Mouse (Mus musculus): ENCODE measurements around the gene Nxpe4. TPM values are rescaled to one million over a fixed set of nuclear protein-coding genes. Genes with fewer than 3 reads are reported as not detected.
A peak's percentile ranks its signal among the peaks of the same experiment; 100 is the strongest.

Gene Nxpe4
- total and polyA plus RNA-seq, 3 experiments, result 9.2 to 14.9 TPM; not detected in 1

DNA sequence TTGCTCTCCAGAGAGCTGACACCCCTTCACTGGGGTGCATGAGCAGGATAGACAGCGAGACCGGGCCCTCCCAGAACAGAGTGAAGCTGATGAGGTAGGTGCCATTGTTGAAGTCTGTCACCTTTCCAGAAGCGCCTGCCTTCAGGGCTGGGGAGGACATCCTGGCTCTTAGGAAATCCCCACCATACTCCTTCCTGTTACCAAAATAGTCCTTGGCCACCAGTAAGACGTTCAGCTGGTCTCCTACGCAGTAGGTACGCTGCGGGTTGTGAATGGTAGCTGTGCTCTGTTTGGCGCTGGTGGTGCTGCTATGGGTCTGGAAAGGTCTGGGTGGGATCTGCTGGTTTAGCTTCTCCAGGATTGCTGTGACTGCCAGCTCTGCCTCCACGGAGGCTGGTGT is 164.5 kb downstream of the Nxpe4 start:
- Histone ChIP-seq H3K9me3 (replicated peaks; ENCODE audit: insufficient read depth, low read length) (no peaks in the 10 kb centered on the region), H3K27me3 (ENCODE audit: control insufficient read depth in 1 of 2, insufficient read depth in 2 of 2, low read length in 2 of 2) (no peaks in the 10 kb centered on the region), H3K4me1 (ENCODE audit: control insufficient read depth in 1 of 2, insufficient read depth in 2 of 2, low read length in 2 of 2) (no peaks in the 10 kb centered on the region), H3K27ac (ENCODE audit: control insufficient read depth, low read depth, low read length) (no peak overlapping the region), H3K4me3 (ENCODE audit: control insufficient read depth in 1 of 2, insufficient read depth in 1 of 2, low read depth in 2 of 2, low read length in 2 of 2) (no peak overlapping the region), H3K79me2 (ENCODE audit: control insufficient read depth, insufficient read depth, low read length, poor library complexity) (no peaks in the 10 kb centered on the region), H3K36me3 (ENCODE audit: control insufficient read depth in 1 of 2, insufficient read depth in 2 of 2, low read length in 2 of 2) (no peaks in the 10 kb centered on the region), H3K9ac (ENCODE audit: control insufficient read depth, low read depth, low read length, poor library complexity, severe bottlenecking) (no peak overlapping the region)
- TF ChIP-seq GABPA (IDR thresholded peaks at IDR 0.05; ENCODE audit: low read depth, low read length) (no peak), EP300 (IDR thresholded peaks at IDR 0.05; ENCODE audit: low read depth in 1 of 2, low read length in 2 of 2) (no peak), UBTF (IDR thresholded peaks at IDR 0.05; ENCODE audit: borderline replicate concordance, insufficient read depth, low read depth, low read length) (no peak), ETS1 (IDR thresholded peaks at IDR 0.05; ENCODE audit: low read depth, low read length) (no peak), JUND (IDR thresholded peaks at IDR 0.05; ENCODE audit: low read depth, low read length) (no peak), CHD1 (IDR thresholded peaks at IDR 0.05; ENCODE audit: low read depth, low read length) (no peak), NRF1 (IDR thresholded peaks at IDR 0.05; ENCODE audit: insufficient read depth, low read depth, low read length, poor library complexity, severe bottlenecking) (no peak), MAX (IDR thresholded peaks at IDR 0.05; ENCODE audit: low read length) (no peak), CTCF (IDR thresholded peaks at IDR 0.05 in 2 of 3, conservative IDR thresholded peaks at IDR 0.05 in 1 of 3; ENCODE audit: control insufficient read depth in 1 of 3, insufficient read depth in 1 of 3, low read depth in 2 of 3, low read length in 3 of 3, poor library complexity in 1 of 3, severe bottlenecking in 1 of 3) (no peak)
- no peak for DNase-seq (ENCODE audit: low read depth, low spot score)

DNA sequence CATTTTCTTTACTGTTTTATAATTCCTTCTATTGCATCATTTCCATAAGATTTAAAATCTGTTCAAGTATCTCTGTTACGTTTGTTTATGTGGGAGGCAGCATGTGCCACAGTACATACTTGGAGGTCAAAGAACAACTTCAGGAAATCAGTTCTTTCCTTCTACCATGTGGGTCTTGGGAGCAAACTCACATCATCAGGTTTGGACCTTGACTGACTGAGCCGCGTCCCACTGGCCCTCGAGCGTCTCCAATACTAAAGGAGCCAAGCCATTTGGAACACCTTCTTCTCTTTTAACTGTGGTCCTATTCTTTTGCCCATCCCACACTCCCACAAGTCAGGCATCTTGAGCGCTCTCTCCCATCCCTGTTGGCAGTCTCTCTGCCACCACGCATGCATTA is 167.8 kb downstream of the Nxpe4 start:
- TF ChIP-seq USF1 (IDR thresholded peaks at IDR 0.05; ENCODE audit: low read depth, low read length), result no peak
- no peaks in the 10 kb centered on the region for H3K9me3 ChIP-seq (replicated peaks; ENCODE audit: insufficient read depth, low read length)
- no peak overlapping the region for H3K9ac ChIP-seq (ENCODE audit: control insufficient read depth, low read depth, low read length, poor library complexity, severe bottlenecking)
- H3K27me3 ChIP-seq (ENCODE audit: control insufficient read depth in 1 of 2, insufficient read depth in 2 of 2, low read length in 2 of 2), result no peaks in the 10 kb centered on the region
- no peaks in the 10 kb centered on the region for H3K4me1 ChIP-seq (ENCODE audit: control insufficient read depth in 1 of 2, insufficient read depth in 2 of 2, low read length in 2 of 2)
- no peak overlapping the region for H3K4me3 ChIP-seq (ENCODE audit: control insufficient read depth in 1 of 2, insufficient read depth in 1 of 2, low read depth in 2 of 2, low read length in 2 of 2)
- H3K79me2 ChIP-seq (ENCODE audit: control insufficient read depth, insufficient read depth, low read length, poor library complexity), result no peaks in the 10 kb centered on the region
- H3K36me3 ChIP-seq (ENCODE audit: control insufficient read depth in 1 of 2, insufficient read depth in 2 of 2, low read length in 2 of 2), result no peaks in the 10 kb centered on the region
- H3K27ac ChIP-seq (ENCODE audit: control insufficient read depth, low read depth, low read length), result no peak overlapping the region
- no peak for DNase-seq (ENCODE audit: low read depth, low spot score)

DNA sequence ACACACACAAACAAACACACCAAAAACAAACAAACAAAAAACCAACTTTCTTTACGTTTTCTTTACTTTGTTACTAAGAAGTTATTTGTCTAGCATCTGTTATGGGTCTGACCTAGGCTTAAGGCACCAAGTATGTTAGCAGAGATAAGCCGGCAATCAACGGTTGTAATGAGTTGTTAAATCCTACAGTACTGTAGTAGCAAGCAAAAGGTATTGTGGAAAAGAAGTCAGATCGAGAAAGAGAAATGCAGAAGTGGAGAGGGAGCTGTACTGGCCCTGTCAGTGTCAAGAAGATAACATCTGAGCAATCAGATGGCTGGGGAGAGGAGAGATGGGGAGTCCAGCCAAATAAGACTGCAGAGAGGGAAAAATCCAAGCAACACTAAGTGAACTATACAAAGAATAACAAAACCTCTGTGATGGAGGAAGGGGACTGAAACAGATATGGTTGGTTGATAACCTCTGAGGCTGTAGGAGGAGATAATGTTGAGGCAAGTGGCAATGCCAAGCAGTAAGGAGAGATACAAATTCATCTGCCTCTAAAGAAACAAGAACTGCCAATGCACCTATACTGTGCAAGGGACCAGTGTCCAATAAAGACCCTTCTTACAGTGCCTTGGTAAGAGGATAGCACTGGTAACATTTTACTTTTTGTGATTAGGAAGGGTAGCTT is 177.1 kb downstream of the Nxpe4 start:
- Histone ChIP-seq H3K4me1 (ENCODE audit: control insufficient read depth in 1 of 2, insufficient read depth in 2 of 2, low read length in 2 of 2) (peaks cover 6 to 27% of the 10 kb centered on the region in 2 experiments; a peak in 3 of 4 replicates), H3K79me2 (ENCODE audit: control insufficient read depth, insufficient read depth, low read length, poor library complexity) (no peaks in the 10 kb centered on the region), H3K9ac (ENCODE audit: control insufficient read depth, low read depth, low read length, poor library complexity, severe bottlenecking) (no peak overlapping the region), H3K36me3 (ENCODE audit: control insufficient read depth in 1 of 2, insufficient read depth in 2 of 2, low read length in 2 of 2) (peaks cover 0 to 13% of the 10 kb centered on the region in 2 experiments; a peak in 2 of 4 replicates), H3K27me3 (ENCODE audit: control insufficient read depth in 1 of 2, insufficient read depth in 2 of 2, low read length in 2 of 2) (no peaks in the 10 kb centered on the region), H3K9me3 (replicated peaks; ENCODE audit: insufficient read depth, low read length) (no peaks in the 10 kb centered on the region), H3K4me3 (ENCODE audit: control insufficient read depth in 1 of 2, insufficient read depth in 1 of 2, low read depth in 2 of 2, low read length in 2 of 2) (no peak overlapping the region; a peak in 1 of 4 replicates), H3K27ac (ENCODE audit: control insufficient read depth, low read depth, low read length) (peak overlapping the region; percentile 24; the same call in 1 of the 2 replicates)
- peak; percentile 37 for TF ChIP-seq TAL1 (IDR thresholded peaks at IDR 0.05; ENCODE audit: low read length)
- TF ChIP-seq MYB (IDR thresholded peaks at IDR 0.05; ENCODE audit: low read depth, low read length), result peak; percentile 62; the same call in 1 of the 2 replicates
- no peak; the same call in 1 of the 2 replicates for TF ChIP-seq MAFK (IDR thresholded peaks at IDR 0.05; ENCODE audit: borderline replicate concordance, low read depth, low read length)
- no peak for TF ChIP-seq CHD2 (IDR thresholded peaks at IDR 0.05; ENCODE audit: low read length)
- no peak for TF ChIP-seq POLR2AphosphoS5 (IDR thresholded peaks at IDR 0.05; ENCODE audit: borderline replicate concordance, low read depth, low read length)
- TF ChIP-seq GATA1 (IDR thresholded peaks at IDR 0.05; ENCODE audit: low read depth, low read length), result peak; percentile 70
- TF ChIP-seq ETS1 (IDR thresholded peaks at IDR 0.05; ENCODE audit: low read depth, low read length), result peak; percentile 15; the same call in 1 of the 2 replicates
- TF ChIP-seq EP300 (IDR thresholded peaks at IDR 0.05; ENCODE audit: low read depth in 1 of 2, low read length in 2 of 2), result peak; percentile 49 to 75
- TF ChIP-seq SIN3A (IDR thresholded peaks at IDR 0.05; ENCODE audit: low read length), result 0 out of 2 replicates have a peak, but pooled peaks have one; percentile 18
- TF ChIP-seq TCF12 (IDR thresholded peaks at IDR 0.05; ENCODE audit: low read depth, low read length), result peak; percentile 59; the same call in 1 of the 2 replicates
- DNase-seq (ENCODE audit: low read depth, low spot score), result peak; percentile 64
